Mouse (Mus musculus): ENCODE data around the gene Zfp326.
"Not testable (repeated sequence)": the region's sequence is repeated elsewhere in the genome, so short reads cannot be mapped to it uniquely, and the experiment has no call there.

Gene Zfp326

GRCm38 (mm10) chr5:105876068-105876924 is at the start of gene Zfp326:
Gene Zfp326 (plus strand): TSS chr5:105876565.
- DNase-seq = peak; percentile 82

GRCm38 (mm10) chr5:105826916-105827510 is 49.4 kb upstream of the Zfp326 start:
- DNase-seq = no peak

GRCm38 (mm10) chr5:105828050-105828449 is 48.3 kb upstream of the Zfp326 start:
- DNase-seq = no peak

- no peak for DNase-seq
Observed at GRCm38 (mm10) chr5:105829008-105829586, 47.3 kb upstream of the Zfp326 start.

- DNase-seq = no peak
Observed at GRCm38 (mm10) chr5:105832140-105832539, 44.2 kb upstream of the Zfp326 start.

- no peak for DNase-seq
Observed at GRCm38 (mm10) chr5:105833923-105834322, 42.4 kb upstream of the Zfp326 start.

GRCm38 (mm10) chr5:105836006-105836405 is 40.4 kb upstream of the Zfp326 start:
- no peak for DNase-seq

GRCm38 (mm10) chr5:105839740-105840310 is 36.5 kb upstream of the Zfp326 start:
- DNase-seq = no peak

GRCm38 (mm10) chr5:105844044-105844753 is 32.2 kb upstream of the Zfp326 start:
- no peak for DNase-seq

GRCm38 (mm10) chr5:105845041-105845440 is 31.3 kb upstream of the Zfp326 start:
- no peak for DNase-seq

- DNase-seq = no peak
Observed at GRCm38 (mm10) chr5:105847726-105848125, 28.6 kb upstream of the Zfp326 start.

GRCm38 (mm10) chr5:105849222-105849621 is 27.1 kb upstream of the Zfp326 start:
- no peak for DNase-seq

GRCm38 (mm10) chr5:105849643-105850042 is 26.7 kb upstream of the Zfp326 start:
- DNase-seq = no peak

GRCm38 (mm10) chr5:105853271-105853670 is 23.1 kb upstream of the Zfp326 start:
- no peak for DNase-seq

- DNase-seq = no peak
Observed at GRCm38 (mm10) chr5:105857486-105857885, 18.9 kb upstream of the Zfp326 start.

- no peak for DNase-seq
Observed at GRCm38 (mm10) chr5:105858754-105859694, 17.3 kb upstream of the Zfp326 start.

GRCm38 (mm10) chr5:105859716-105860460 is 16.5 kb upstream of the Zfp326 start:
- DNase-seq = no peak

- no peak for DNase-seq
Observed at GRCm38 (mm10) chr5:105860461-105860835, 15.9 kb upstream of the Zfp326 start.

GRCm38 (mm10) chr5:105861616-105862015 is 14.7 kb upstream of the Zfp326 start:
- no peak for DNase-seq

GRCm38 (mm10) chr5:105865110-105865628 is 11.2 kb upstream of the Zfp326 start:
- not testable (repeated sequence) for DNase-seq

GRCm38 (mm10) chr5:105867427-105867826 is 8.9 kb upstream of the Zfp326 start:
- DNase-seq = no peak

All from cerebellum, adult 8-10 months (tissue).